Mouse (Mus musculus) lung, postnatal 10 days (tissue): ENCODE measurements at regions not wholly inside any gene's neighbourhood (a gene's known extent, or its start where the extent isn't known, plus 50 kb on each side); places are given as distances from the start of the nearest gene placed in this dataset.

Experiments used
- DNase-seq: peaks from one replicate; pipeline ENCODE4 v3.0.0; 2021

DNA sequence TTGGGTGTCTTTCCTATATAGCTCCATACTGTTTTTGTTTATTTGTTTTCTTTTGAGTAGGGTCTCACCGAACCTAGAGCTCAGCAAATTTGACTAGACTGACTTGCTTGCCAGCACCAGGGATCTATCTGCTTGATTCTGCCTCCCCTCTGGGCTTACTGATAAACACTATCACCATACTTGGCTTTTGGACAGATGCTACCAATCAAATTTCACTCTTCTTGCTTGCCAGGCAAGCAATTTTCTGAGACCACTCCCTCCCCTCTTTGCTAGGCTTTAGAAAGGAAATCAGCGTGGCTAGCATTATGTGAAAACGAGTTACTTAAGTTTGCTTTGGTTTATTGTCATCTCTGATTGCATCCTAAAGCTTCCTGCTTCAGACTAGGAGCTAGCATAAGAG lies 75.1 kb upstream of the Krr1 start:
- DNase-seq, result no peak

DNA sequence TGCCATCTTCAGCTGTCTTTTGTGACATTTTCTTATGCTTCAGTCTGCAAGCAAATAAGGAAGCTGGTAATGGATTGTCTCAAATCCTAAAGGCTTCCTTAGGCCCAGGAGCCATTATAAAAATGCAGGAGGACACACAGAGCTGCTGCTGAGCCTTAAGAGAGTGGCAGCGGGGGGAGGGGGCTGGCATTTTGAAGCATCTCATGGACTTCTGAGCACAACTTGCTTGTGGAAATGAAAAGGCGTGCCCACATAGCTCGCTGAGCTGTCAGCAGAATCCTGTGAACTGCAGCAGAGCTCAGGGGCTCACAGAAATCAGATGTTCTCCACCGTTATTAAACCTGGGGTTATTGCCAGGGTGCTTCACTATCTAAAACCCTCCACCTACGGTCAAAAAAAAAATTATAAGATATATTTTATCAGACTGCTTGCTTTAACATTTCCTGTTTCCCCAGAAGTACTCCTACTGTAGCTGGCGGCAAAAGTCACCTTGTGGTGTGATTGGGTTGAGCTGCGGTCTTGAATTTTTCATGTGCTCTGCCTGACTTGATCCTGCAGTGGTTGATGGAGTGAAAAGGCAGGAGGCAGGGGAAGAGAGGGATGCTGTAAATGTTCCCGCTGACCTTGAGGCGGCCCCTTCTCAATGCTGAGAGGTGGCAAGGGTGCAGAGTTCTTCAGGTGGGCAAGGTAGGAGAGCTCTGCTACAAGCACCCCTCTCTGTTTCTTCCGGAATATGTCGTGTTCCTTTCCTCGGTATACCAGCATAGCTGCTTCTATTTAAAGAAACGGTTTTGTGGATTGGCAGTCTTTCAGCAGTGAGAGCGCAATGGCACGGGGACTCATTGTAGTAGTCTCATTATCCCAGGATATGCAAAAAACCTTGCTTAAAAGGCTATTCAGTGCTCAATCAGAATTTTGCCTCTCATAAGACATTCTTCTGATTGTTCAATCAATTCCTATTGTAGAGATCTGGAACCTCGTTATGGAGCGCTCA lies 71.4 kb upstream of the Krr1 start:
- DNase-seq, result no peak

DNA sequence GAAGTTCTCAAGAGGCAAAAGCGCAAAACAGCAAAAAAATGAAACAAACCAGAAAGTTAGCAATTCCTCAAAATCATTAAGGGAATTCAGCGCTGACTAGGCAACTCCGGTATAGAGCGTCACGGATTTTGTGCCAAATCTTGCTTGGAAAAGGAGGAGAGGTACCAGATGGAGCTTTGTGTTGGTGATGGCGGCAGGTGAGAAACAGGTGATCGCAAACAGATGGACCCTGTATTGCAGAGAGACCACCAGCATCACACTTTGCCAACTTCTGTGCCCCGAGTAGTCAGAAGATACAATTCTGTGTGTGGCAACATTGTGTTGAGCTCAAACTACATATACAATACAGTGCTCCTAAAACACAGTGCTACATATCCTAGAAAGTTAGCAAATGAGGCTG lies 68.5 kb upstream of the Krr1 start:
- no peak for DNase-seq

DNA sequence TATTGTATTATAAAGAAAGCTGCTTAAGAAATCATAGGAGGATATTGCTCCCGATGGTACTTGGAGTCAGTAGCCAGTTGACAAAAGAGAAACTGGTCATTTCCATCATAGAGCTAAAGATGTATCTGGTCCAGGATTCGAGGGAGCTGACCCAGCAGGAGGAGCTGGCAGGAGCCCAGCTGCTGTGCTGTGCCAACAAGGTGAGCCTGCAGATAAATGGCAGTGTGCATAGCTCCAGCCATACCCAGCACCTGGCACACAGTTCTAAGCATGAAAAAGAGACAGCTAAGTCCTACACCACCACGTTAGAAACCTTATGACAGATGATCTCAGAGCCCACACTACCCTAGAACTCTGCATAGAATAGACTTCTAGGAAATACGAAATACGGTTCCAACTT lies 64.6 kb upstream of the Krr1 start:
- DNase-seq, result no peak

DNA sequence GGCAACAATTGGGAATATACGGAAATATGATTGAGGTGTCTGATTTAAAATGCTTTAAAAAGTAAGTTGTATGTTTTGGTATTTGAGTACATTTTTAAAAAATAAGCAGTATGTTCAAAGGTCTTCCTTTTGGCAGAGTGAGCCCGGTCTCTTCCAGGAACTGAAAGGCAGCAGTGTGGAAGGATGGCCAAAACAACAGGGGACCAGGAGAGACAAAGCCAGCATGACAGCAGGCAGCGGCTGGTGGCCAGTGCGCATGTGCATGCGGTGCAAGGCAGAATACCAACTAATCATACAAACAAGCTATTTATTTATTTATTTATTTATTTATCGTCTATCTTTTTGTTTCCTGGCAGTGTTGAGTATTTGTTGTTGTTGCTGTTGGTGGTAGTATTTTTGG lies 59.9 kb upstream of the Krr1 start:
- peak; percentile 54 for DNase-seq

DNA sequence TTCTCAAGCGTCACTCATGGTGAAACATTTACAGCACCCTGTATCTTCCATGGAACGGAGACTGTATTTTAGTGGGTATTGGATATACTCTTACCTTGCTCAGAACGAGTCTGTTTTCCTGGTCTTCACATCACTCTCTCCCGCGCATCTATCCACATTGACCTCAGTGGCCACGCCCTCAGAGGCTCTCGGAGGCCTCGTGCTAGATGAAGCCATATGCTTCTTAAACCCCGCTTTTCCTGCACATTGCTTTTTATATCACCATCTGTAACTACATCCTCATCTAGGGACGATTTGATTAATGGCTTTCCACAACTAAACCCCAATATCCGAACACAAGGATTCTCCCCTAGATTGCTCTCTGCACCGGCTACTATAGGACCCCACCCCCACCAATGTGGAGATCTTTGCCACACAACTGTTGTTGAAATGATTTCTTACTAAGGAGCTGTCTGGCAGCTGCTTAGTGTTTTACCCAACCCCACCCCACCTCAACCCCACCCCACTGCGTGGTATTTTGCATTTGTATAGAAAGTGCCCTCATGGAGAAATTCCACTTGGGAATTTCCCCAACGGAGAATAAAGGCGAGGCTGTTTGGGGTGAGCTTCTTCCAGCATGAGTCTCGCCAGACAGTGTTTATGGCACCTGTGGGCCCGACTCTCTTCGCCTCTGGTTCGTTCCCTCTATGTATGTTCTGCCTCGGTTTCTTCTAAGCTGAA lies 59.2 kb upstream of the Krr1 start:
- DNase-seq, result no peak

DNA sequence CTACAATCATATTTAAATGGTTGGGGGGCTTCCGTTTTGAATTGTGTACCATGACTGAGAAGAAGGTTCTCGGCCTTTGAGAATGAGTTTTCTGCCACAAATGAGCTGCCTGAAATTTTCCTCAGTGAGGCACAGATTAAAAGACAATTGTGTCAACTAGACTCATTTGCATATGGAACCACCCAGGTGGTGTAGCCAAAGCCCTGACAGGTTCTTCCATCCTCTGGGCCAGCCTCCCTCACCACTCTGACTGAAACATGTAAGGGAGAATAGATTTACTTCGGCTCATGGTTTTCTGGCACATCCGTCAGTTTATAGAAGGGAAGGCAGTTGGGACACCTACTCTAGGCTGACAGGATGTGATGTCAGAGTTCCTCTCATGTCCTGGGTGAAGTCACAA lies 58.2 kb upstream of the Krr1 start:
- no peak for DNase-seq

DNA sequence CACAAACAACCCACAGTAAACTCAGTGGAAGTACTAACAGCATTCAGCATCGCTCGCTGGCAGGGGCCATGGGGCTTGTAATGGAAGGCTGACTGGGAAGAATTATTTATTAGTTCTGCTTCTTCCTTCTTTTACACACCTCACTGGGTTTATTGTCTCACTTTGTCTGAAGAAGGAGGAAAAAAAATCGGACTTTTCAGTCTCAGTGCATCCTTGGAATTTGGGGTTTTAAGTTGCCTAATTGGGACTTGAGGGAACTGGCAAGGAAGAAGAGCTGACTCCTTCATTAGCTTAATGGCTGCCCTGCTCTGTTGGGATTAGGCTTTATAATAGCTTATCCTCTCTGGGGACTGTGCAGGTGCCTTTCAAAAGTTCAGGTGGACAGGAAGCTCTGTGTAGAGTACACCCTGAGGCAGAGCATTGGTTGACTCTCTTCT lies 54.4 kb upstream of the Krr1 start:
- DNase-seq, result no peak

DNA sequence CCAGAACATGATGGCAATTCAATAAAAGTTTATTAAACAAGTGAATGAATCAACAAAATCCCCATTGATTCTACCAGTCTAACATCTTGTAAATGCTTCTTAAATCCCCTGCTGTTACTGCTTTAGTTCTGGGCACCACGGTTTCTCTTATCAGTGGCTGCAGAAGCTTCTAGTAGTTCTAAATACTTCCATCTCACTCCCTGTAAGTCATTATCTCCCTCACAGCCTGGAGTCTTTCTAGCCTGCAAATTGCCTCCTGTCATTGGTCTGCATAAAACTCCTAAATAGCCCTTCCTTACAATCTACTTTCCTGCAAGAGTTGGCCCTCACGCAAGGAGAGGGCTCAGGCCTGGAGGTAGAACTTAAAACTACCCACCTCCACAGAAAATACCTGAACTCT lies 53.0 kb upstream of the Krr1 start:
- no peak for DNase-seq

DNA sequence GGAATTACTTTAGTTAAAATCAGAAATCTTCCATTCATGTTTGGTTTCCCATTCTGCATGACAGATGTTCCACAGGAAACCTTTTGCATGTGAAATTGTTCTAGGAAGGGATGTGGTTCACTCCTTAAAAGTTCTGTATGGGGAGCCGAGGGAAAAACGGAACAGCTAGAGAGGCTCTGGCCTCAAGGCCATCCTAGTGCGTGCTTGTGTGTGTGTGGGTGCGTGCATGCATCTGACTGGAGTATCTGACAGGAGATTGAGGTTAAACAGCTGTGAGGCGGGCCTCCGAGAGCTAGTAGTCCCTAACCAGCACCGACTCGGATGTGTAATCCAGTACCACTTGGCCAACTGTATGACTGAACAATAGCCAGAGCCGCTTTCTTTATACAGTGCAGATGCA lies 51.0 kb upstream of the Krr1 start:
- peak; percentile 23 for DNase-seq
